26 mouse cellular contexts compared by ENCODE assay signal in genomic region chr19:45692211-45692610, GRCm38 (mm10). TPM values are rescaled to one million over a fixed set of nuclear protein-coding genes. Genes with fewer than 3 reads are reported as not detected.
DNase-seq lines count a peak whose midpoint lies in the region; ATAC-seq and TF ChIP-seq lines count a peak whose summit lies in the region.
"Had no signal": no experiment of that assay in that cellular context is flagged by ENCODE, and none has a peak within 500 bp of the region (broad histone marks: within the 10 kb centered on the region; RNA-seq: fewer than 3 reads in every experiment).

No protein-coding gene starts in this region.

- no peaks in the 10 kb centered on the region for H3K4me1 ChIP-seq in hindbrain, postnatal 0 days (ENCODE audit: insufficient read depth, low read length)

- peak; percentile 11 for DNase-seq in left cerebral cortex, adult 11 months (ENCODE audit: low spot score)
- DNase-seq in left cerebral cortex, postnatal 4 days, result no peak
- DNase-seq in layer of hippocampus, adult 8-10 months (ENCODE audit: low spot score in 2 of 2), result peak; percentile 12 to 20
- DNase-seq in left cerebral cortex, postnatal 14 days (ENCODE audit: low spot score in 2 of 2), result peak; percentile 62 to 66
- DNase-seq in telencephalon, adult 2 months (ENCODE audit: low read depth, low spot score), result peak; percentile 42
- no peak for DNase-seq in cerebellum, adult 8-10 months
- DNase-seq in hindbrain, postnatal 0 days (ENCODE audit: low spot score), result no peak
- DNase-seq: adrenal gland, adult 2 months; cerebellum, adult 18-20 months; heart, adult 18-20 months; kidney, adult 2 months; kidney, postnatal 25 days; lung, postnatal 10 days; thymus, postnatal 14 days had no signal

- H3K9ac ChIP-seq in hindbrain, postnatal 0 days (replicated peaks; ENCODE audit: low read length), result no peak overlapping the region
- H3K9ac ChIP-seq: embryonic facial prominence, embryonic 12.5 days; limb, embryonic 12.5 days; liver, embryonic 14.5 days; neural tube, embryonic 13.5 days; stomach, embryonic 15.5 days had no signal

- no peak overlapping the region for H3K27ac ChIP-seq in hindbrain, postnatal 0 days
- H3K27ac ChIP-seq: embryonic facial prominence, embryonic 12.5 days; liver, embryonic 14.5 days; neural tube, embryonic 13.5 days; stomach, embryonic 15.5 days had no signal

- no peak for ATAC-seq in hindbrain, postnatal 0 days
- ATAC-seq: forebrain, embryonic 16.5 days had no signal

- H3K27me3 ChIP-seq in hindbrain, postnatal 0 days (ENCODE audit: insufficient read depth, low read length), result no peaks in the 10 kb centered on the region; the same call in 1 of the 2 replicates
- H3K27me3 ChIP-seq: CH12.LX; embryonic facial prominence, embryonic 12.5 days; stomach, embryonic 15.5 days had no signal

- WGBS in hindbrain, postnatal 0 days, result 92% methylated on average over 8 of the region's 8 CpGs

- H3K4me2 ChIP-seq in hindbrain, postnatal 0 days (ENCODE audit: low read depth, low read length), result no peak overlapping the region
- H3K4me2 ChIP-seq: embryonic facial prominence, embryonic 12.5 days; limb, embryonic 12.5 days; neural tube, embryonic 13.5 days; stomach, embryonic 15.5 days had no signal

- no peaks in the 10 kb centered on the region for H3K9me3 ChIP-seq in hindbrain, postnatal 0 days (ENCODE audit: low read length)
- H3K9me3 ChIP-seq: embryonic facial prominence, embryonic 12.5 days; limb, embryonic 12.5 days; neural tube, embryonic 13.5 days; stomach, embryonic 15.5 days had no signal

- H3K36me3 ChIP-seq in hindbrain, postnatal 0 days (ENCODE audit: insufficient read depth, low read length), result no peaks in the 10 kb centered on the region
- H3K36me3 ChIP-seq: embryonic facial prominence, embryonic 12.5 days; limb, embryonic 12.5 days; neural tube, embryonic 13.5 days; stomach, embryonic 15.5 days had no signal

- intact Hi-C loops in left cerebral cortex, postnatal 4 days (cut with DNase I), result no loop called here
- intact Hi-C loops in left cerebral cortex, postnatal 14 days (cut with DNase I), result no loop called here

- H3K4me3 ChIP-seq in hindbrain, postnatal 0 days (ENCODE audit: low read length), result no peak overlapping the region
- H3K4me3 ChIP-seq: embryonic facial prominence, embryonic 12.5 days; limb, embryonic 12.5 days; neural tube, embryonic 13.5 days; stomach, embryonic 15.5 days had no signal

- TF ChIP-seq CTCF in hindbrain, postnatal 0 days (IDR thresholded peaks at IDR 0.05; ENCODE audit: low read depth), result no peak

RNA-seq across cellular contexts. Expression of gene Fbxw4, which starts 32.1 kb away (rescaled TPM):
- 10 to 100 TPM; 31.0 to 37.3 TPM for total RNA-seq in left cerebral cortex, postnatal 4 days (2021)
- total RNA-seq in layer of hippocampus, adult 8-10 months (2022), result 10 to 100 TPM; 37.7 to 42.2 (median 40.0) TPM
- 10 to 100 TPM; 32.3 to 34.8 TPM for total RNA-seq in left cerebral cortex, postnatal 14 days (2021)
- 65.3 and 77.0 TPM in 2 replicates for total RNA-seq in hindbrain, postnatal 0 days (2014; rRNA removed)
- 5.3 and 5.4 TPM in 2 replicates for polyA plus RNA-seq in hindbrain, postnatal 0 days (2015; fragmentation: Nextera tagmentation; extraction: Ambion mirVana)

RNA-seq across cellular contexts. Expression of gene Fgf8, which starts 50.5 kb away (rescaled TPM):
- total RNA-seq in left cerebral cortex, postnatal 4 days (2021), result not detected
- total RNA-seq in layer of hippocampus, adult 8-10 months (2022), result not detected
- not detected for total RNA-seq in left cerebral cortex, postnatal 14 days (2021)
- 1.8 and 2.6 TPM in 2 replicates for total RNA-seq in hindbrain, postnatal 0 days (2014; rRNA removed)
- 1.1 and 1.3 TPM in 2 replicates for polyA plus RNA-seq in hindbrain, postnatal 0 days (2015; fragmentation: Nextera tagmentation; extraction: Ambion mirVana)
- total RNA-seq: adrenal gland, adult 2 months; CH12.LX; common myeloid progenitor, adult 5-6 weeks; gastrocnemius, adult 8-10 months; heart, adult 18-20 months; hematopoietic stem cell, adult 5-6 weeks; megakaryocyte-erythroid progenitor cell, adult 5-6 weeks; monocyte, adult 5-6 weeks had no signal
- polyA plus RNA-seq: kidney, adult 2 months; neural tube, embryonic 13.5 days; stomach, embryonic 15.5 days had no signal

RNA-seq across cellular contexts. Expression of gene Npm3, which starts 57.2 kb away (rescaled TPM):
- 10 to 100 TPM; 26.3 to 31.6 TPM for total RNA-seq in left cerebral cortex, postnatal 4 days (2021)
- total RNA-seq in layer of hippocampus, adult 8-10 months (2022), result 10 to 100 TPM in 2 of 4 experiments, 1 to 10 TPM in 2; 7.6 to 12.9 (median 9.1) TPM
- total RNA-seq in left cerebral cortex, postnatal 14 days (2021), result 1 to 10 TPM; 6.8 to 7.6 TPM
- 23.6 and 35.7 TPM in 2 replicates for total RNA-seq in hindbrain, postnatal 0 days (2014; rRNA removed)
- 5.6 and 8.1 TPM in 2 replicates for polyA plus RNA-seq in hindbrain, postnatal 0 days (2015; fragmentation: Nextera tagmentation; extraction: Ambion mirVana)

Comparison
In these comparisons a context has a peak if more than half of its experiments do, and no peak if none do; other contexts are left out.
1. DNase-seq: peak in left cerebral cortex, adult 11 months (single experiment), layer of hippocampus, adult 8-10 months (2 of 2), left cerebral cortex, postnatal 14 days (2 of 2) and telencephalon, adult 2 months (single experiment); none in left cerebral cortex, postnatal 4 days (single experiment), cerebellum, adult 8-10 months (single experiment) and hindbrain, postnatal 0 days (single experiment).